Mouse (Mus musculus) thymus, adult 18-20 months (tissue): ENCODE measurements at regions not wholly inside any gene's neighbourhood (a gene's known extent, or its start where the extent isn't known, plus 50 kb on each side); places are given as distances from the start of the nearest gene placed in this dataset.

Experiments used
- DNase-seq, 2 experiments: peaks; one replicate each; pipeline ENCODE4 v3.0.0; 2022; ENCODE audit warnings: mixed read lengths in 2 of 2

GRCm38 (mm10) chr7:124868133-124868603 is 576.3 kb upstream of the Kdm8 start:
- no peak for DNase-seq

- no peak for DNase-seq
Measured at GRCm38 (mm10) chr7:124868621-124869020, 575.9 kb upstream of the Kdm8 start.

- DNase-seq = no peak
Measured at GRCm38 (mm10) chr7:124880771-124881170, 563.7 kb upstream of the Kdm8 start.

GRCm38 (mm10) chr7:124907233-124907632 is 537.2 kb upstream of the Kdm8 start:
- DNase-seq = no peak

- DNase-seq = no peak
Measured at GRCm38 (mm10) chr7:124907662-124908296, 536.7 kb upstream of the Kdm8 start.

- no peak for DNase-seq
Measured at GRCm38 (mm10) chr7:124914061-124914460, 530.4 kb upstream of the Kdm8 start.

- DNase-seq = no peak
Measured at GRCm38 (mm10) chr7:124914479-124914878, 530.0 kb upstream of the Kdm8 start.

- no peak for DNase-seq
Measured at GRCm38 (mm10) chr7:124914972-124915371, 529.5 kb upstream of the Kdm8 start.

GRCm38 (mm10) chr7:124915637-124916036 is 528.8 kb upstream of the Kdm8 start:
- no peak for DNase-seq

- no peak for DNase-seq
Measured at GRCm38 (mm10) chr7:124917606-124918120, 526.8 kb upstream of the Kdm8 start.

- no peak for DNase-seq
Measured at GRCm38 (mm10) chr7:124922806-124923205, 521.7 kb upstream of the Kdm8 start.

GRCm38 (mm10) chr7:124933573-124933972 is 510.9 kb upstream of the Kdm8 start:
- DNase-seq = no peak

- no peak for DNase-seq
Measured at GRCm38 (mm10) chr7:124939357-124939756, 505.1 kb upstream of the Kdm8 start.

- DNase-seq = no peak
Measured at GRCm38 (mm10) chr7:124941527-124941926, 502.9 kb upstream of the Kdm8 start.

GRCm38 (mm10) chr7:124946424-124946823 is 498.1 kb upstream of the Kdm8 start:
- DNase-seq = no peak

- no peak for DNase-seq
Measured at GRCm38 (mm10) chr7:124957329-124957728, 487.1 kb upstream of the Kdm8 start.

GRCm38 (mm10) chr7:124974870-124975488 is 469.5 kb upstream of the Kdm8 start:
- DNase-seq = no peak

GRCm38 (mm10) chr7:124989456-124989855 is 455.0 kb upstream of the Kdm8 start:
- no peak for DNase-seq

- DNase-seq = no peak
Measured at GRCm38 (mm10) chr7:124990695-124991094, 453.8 kb upstream of the Kdm8 start.

GRCm38 (mm10) chr7:124996538-124996937 is 447.9 kb upstream of the Kdm8 start:
- DNase-seq = no peak

GRCm38 (mm10) chr7:125000669-125001068 is 443.8 kb upstream of the Kdm8 start:
- DNase-seq = no peak

- DNase-seq = no peak
Measured at GRCm38 (mm10) chr7:125005638-125006037, 438.8 kb upstream of the Kdm8 start.

GRCm38 (mm10) chr7:125019259-125019658 is 425.2 kb upstream of the Kdm8 start:
- DNase-seq = no peak

- no peak for DNase-seq
Measured at GRCm38 (mm10) chr7:125024944-125025343, 419.5 kb upstream of the Kdm8 start.
